Mouse (Mus musculus) B cell, adult 67 days (primary cell): ENCODE data around the gene 4930404N11Rik. TPM values are rescaled to one million over a fixed set of nuclear protein-coding genes. Genes with fewer than 3 reads are reported as not detected.

Experiments used
- total RNA-seq, 2 experiments: library from RNA; stranded (reverse); gene quantifications; 4 replicates each; pipeline ENCODE4 v1.2.4; 2023

4930404N11Rik gene
- 10 to 100 TPM in 1 of 2 experiments, 1 to 10 TPM in 1; 7.8 to 11.0 TPM for total RNA-seq

DNA sequence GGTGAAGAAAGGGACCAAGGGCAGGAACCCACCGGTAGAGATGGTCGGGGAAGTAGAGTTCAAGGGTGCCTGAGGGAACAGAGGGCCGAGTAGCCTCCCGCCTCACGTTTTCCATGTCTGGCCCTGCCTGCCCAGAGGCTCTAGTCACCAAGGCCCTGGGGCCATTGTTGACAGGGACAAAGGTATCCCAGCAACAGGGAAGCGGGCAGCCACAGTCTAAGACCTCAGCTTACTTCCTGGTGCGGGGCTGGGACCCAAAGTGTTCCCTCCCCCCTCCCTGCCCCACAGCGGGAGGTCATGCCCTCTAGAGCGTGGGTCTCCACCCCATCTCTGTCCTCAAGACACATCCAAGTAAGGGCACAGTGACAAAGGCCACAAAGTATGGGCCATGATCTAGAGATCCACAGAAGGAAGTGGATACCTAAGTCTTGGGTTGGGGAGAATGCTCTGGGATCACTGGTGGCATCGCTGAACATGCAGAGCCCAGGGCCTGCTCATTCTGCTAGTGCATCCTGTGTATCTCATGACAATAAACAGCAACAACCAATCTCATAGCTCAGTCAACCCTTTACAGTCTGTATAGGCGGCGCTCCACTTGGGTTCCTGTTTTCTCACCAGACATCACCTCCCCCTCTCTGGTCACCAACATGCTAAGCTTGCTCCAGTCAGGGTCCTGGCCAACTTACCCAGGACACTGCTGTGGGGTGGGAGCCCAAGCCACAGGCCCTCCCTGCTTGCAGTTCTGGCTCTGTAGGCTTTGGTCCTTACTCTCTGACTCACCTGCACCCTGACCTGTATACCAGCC, at the start of gene 4930404N11Rik:
TSS of gene 4930404N11Rik (minus strand) at position 145 of the 805 bp plus-strand sequence.

DNA sequence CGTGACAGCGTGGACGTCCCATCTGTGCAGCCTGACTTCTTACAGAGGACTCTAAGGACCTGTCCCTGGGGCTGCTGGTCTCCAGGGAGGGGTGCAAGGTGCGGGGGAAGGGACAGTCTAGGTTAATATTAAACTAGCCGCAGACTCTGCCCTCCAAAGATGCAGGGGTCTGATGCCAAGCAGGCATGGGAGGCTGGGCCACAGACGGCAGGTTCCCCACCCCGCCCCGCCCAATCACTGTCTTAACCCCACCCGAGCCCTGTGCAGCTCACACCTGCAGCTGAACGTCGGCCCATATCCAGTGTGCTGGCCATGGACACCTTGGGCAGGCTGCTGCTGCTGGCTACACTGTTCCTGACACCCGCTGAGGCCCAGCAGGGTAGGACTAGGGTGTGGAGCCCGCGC, 27.2 kb upstream of the 4930404N11Rik start, which contains the start of gene Smim24:
TSS of gene Smim24 (plus strand) at position 271 of the 405 bp plus-strand sequence.

DNA sequence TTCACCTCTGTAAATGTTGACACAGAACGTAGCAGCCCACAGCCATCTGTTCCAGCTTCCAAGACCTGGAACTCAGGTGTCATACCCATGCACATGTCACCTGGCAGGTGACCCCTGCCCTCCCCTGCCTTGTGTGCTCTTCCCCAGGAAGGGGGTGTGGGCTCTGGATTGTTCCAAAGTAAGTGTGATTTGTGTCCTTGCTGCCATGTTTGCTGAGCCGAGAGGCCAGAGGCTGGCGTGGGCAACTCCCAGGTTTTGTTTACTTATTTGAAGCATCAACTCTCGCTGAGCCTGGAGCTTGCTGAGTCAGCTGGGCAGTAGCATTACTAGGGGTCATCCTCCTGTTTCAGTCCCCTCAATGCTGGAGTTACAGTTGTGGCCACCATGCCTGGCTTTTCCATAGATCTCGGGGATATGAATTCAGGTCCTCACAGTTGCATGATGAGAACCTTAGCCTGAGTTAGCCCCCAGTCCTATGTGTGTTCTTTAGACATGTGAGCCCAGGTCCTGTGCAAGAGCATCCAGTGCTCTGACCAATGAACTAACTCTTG, 23.0 kb upstream of the 4930404N11Rik start, which contains the start of gene Gm48552:
TSS of gene Gm48552 (plus strand) at position 501 of the 551 bp plus-strand sequence.

GRCm38 (mm10) chr10:81383802-81384604, 18.4 kb upstream of the 4930404N11Rik start, which contains the start of the genes Dohh and Gm48551:
Dohh (plus strand) TSS chr10:81384428.
Gm48551 (plus strand) TSS chr10:81384466.

GRCm38 (mm10) chr10:81377793-81378552, 12.4 kb upstream of the 4930404N11Rik start, which contains the start of gene Fzr1:
Fzr1 (minus strand) TSS chr10:81378516.

GRCm38 (mm10) chr10:81356991-81357844, 8.4 kb downstream of the 4930404N11Rik start, which contains the start of gene Mfsd12:
Mfsd12 (plus strand) TSS chr10:81357491.

GRCm38 (mm10) chr10:81350351-81351063, 15.1 kb downstream of the 4930404N11Rik start, which contains the start of gene Hmg20b:
Hmg20b (minus strand) TSS chr10:81350480.

GRCm38 (mm10) chr10:81342686-81343505, 22.7 kb downstream of the 4930404N11Rik start, which contains the start of gene Gipc3:
Gipc3 (minus strand) TSS chr10:81343266.

DNA sequence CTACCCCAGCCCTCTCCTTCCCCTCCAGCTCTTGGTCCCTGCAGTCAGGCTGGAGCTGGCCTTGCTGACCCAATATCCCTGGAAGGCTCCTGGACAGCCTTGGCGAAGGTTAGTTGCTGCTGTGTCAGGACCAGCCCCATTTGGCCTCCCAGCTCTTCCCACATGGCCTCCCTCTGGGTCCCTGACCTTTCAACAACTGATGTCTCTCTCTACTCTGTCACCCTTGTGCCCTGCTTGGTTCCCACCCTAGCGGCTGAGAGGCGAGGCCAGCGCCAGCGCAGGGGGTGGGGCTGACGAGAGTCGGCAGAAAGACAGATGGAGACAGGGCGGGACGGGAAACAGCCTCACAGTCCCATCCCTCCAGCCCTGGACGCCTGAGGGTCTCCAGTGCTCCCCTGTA, 37.2 kb downstream of the 4930404N11Rik start, which contains the start of gene Tbxa2r:
TSS of gene Tbxa2r (plus strand) at position 346 of the 400 bp plus-strand sequence.

GRCm38 (mm10) chr10:81320550-81321347, 44.9 kb downstream of the 4930404N11Rik start, which contains the start of gene Cactin:
Cactin (plus strand) TSS chr10:81321103.

Other genes with a start within 250 kb of the 4930404N11Rik start
- gene Zbtb7a, start 230.6 kb downstream of the 4930404N11Rik start, total RNA-seq: 100 to 1,000 TPM in 1 of 2 experiments, 10 to 100 TPM in 1; 97.7 to 106 TPM
- gene Pias4, start 197.9 kb downstream of the 4930404N11Rik start, total RNA-seq: 10 to 100 TPM; 70.9 to 76.2 TPM
- 1,000 to 10,000 TPM; 1,844 to 1,917 TPM for gene Eef2, start 189.2 kb downstream of the 4930404N11Rik start, total RNA-seq
- 10 to 100 TPM; 79.5 to 87.1 TPM for gene Dapk3, start 182.8 kb downstream of the 4930404N11Rik start, total RNA-seq
- gene 4930442H23Rik, start 182.0 kb downstream of the 4930404N11Rik start, total RNA-seq: not detected
- gene Nmrk2, start 163.8 kb downstream of the 4930404N11Rik start, total RNA-seq: not detected
- not detected for gene Atcay, start 135.0 kb downstream of the 4930404N11Rik start, total RNA-seq
- 1 to 10 TPM; 3.4 to 4.6 TPM for gene Zfr2, start 132.7 kb downstream of the 4930404N11Rik start, total RNA-seq
- 10 to 100 TPM; 24.5 to 29.5 TPM for gene Matk, start 112.9 kb downstream of the 4930404N11Rik start, total RNA-seq
- gene Mrpl54, start 98.9 kb downstream of the 4930404N11Rik start, total RNA-seq: 100 to 1,000 TPM; 106 to 112 TPM
- gene Apba3, start 98.9 kb downstream of the 4930404N11Rik start, total RNA-seq: 10 to 100 TPM; 32.7 to 50.4 TPM
- gene Tjp3, start 74.2 kb downstream of the 4930404N11Rik start, total RNA-seq: 10 to 100 TPM; 14.0 to 18.9 TPM
- 100 to 1,000 TPM; 130 to 154 TPM for gene Pip5k1c, start 72.9 kb downstream of the 4930404N11Rik start, total RNA-seq
- gene Cactin, start 44.7 kb downstream of the 4930404N11Rik start, total RNA-seq: 10 to 100 TPM; 53.3 to 59.3 TPM
- 1 to 10 TPM; 4.6 to 6.0 TPM for gene Tbxa2r, start 37.1 kb downstream of the 4930404N11Rik start, total RNA-seq
- gene Gipc3, start 22.6 kb downstream of the 4930404N11Rik start, total RNA-seq: under 1 TPM; 0.78 to 0.92 TPM
- 10 to 100 TPM; 77.8 to 80.1 TPM for gene Hmg20b, start 15.3 kb downstream of the 4930404N11Rik start, total RNA-seq
- 10 to 100 TPM; 11.6 to 13.5 TPM for gene Mfsd12, start 8.3 kb downstream of the 4930404N11Rik start, total RNA-seq
- 10 to 100 TPM; 47.9 to 55.7 TPM for gene Fzr1, start 12.7 kb upstream of the 4930404N11Rik start, total RNA-seq
- 10 to 100 TPM; 36.0 to 37.0 TPM for gene Dohh, start 18.6 kb upstream of the 4930404N11Rik start, total RNA-seq
- 1 to 10 TPM; 1.6 to 4.6 TPM for gene Gm48551, start 18.6 kb upstream of the 4930404N11Rik start, total RNA-seq
- 1 to 10 TPM; 4.3 to 5.4 TPM for gene Gm48552, start 23.2 kb upstream of the 4930404N11Rik start, total RNA-seq
- gene Smim24, start 27.2 kb upstream of the 4930404N11Rik start, total RNA-seq: 1 to 10 TPM; 5.8 to 9.2 TPM
- gene Nfic, start 89.8 kb upstream of the 4930404N11Rik start, total RNA-seq: 10 to 100 TPM; 15.0 to 22.8 TPM
- gene Celf5, start 116.9 kb upstream of the 4930404N11Rik start, total RNA-seq: not detected
- 100 to 1,000 TPM; 113 to 131 TPM for gene Ncln, start 130.6 kb upstream of the 4930404N11Rik start, total RNA-seq
- gene S1pr4, start 134.3 kb upstream of the 4930404N11Rik start, total RNA-seq: 10 to 100 TPM; 78.0 to 83.2 TPM
- 1 to 10 TPM; 6.3 to 9.1 TPM for gene Gna15, start 158.4 kb upstream of the 4930404N11Rik start, total RNA-seq
- 10 to 100 TPM; 24.4 to 31.5 TPM for gene Gna11, start 179.4 kb upstream of the 4930404N11Rik start, total RNA-seq
- gene Aes, start 193.7 kb upstream of the 4930404N11Rik start, total RNA-seq: 100 to 1,000 TPM; 336 to 341 TPM
- 1 to 10 TPM; 3.7 to 4.7 TPM for gene Tle2, start 208.7 kb upstream of the 4930404N11Rik start, total RNA-seq
- under 1 TPM; 0.52 to 0.68 TPM for gene Tle6, start 235.3 kb upstream of the 4930404N11Rik start, total RNA-seq
- gene BC025920, start 240.5 kb upstream of the 4930404N11Rik start, total RNA-seq: 1 to 10 TPM; 3.2 to 4.3 TPM